ENCODE assay signal across 12 mouse cellular contexts in the genomic region with DNA sequence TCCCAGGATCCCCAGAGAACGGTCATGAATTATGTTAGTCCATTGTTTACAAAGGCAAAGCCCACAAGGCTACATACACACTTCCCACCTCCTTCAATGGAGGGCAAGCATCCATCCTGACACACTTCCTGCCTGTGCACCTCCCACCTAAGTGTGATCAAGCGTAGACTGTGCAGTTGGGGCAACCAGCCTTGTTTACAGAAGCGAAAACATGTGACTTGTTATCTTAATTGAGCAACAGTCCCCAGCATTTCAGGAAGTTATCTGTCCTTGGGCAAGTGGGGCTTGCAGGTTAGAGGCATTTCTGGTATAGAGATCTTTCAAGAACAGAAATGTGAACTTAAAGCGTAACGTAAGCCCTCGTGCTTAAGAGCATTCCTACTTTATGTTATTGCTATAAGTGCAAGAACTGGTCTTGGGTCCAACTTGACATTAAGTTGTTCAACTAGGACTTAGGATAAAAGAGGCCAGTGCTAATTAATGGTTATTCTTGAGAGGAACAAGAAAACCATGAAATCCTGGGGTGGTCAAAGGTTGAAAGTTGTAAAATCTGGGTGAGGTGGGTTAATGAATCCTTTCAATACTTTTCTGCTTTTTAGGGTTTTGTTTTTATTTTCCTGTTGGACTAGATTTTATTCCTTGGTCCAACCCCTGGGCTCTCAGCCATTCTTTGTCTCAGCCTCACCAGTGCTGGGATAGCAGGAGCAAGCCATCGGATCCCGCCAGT. TPM values are rescaled to one million over a fixed set of nuclear protein-coding genes. Genes with fewer than 3 reads are reported as not detected.
DNase-seq lines count a peak whose midpoint lies in the region; ATAC-seq and TF ChIP-seq lines count a peak whose summit lies in the region.
"Had no signal": no experiment of that assay in that cellular context is flagged by ENCODE, and none has a peak within 500 bp of the region (broad histone marks: within the 10 kb centered on the region; RNA-seq: fewer than 3 reads in every experiment).

No protein-coding gene starts in this region.

- H3K4me1 ChIP-seq in kidney, postnatal 0 days (replicated peaks; ENCODE audit: insufficient read depth, low read length), result peaks cover 9% of the 10 kb centered on the region; the same call in 1 of the 2 replicates
- peaks cover 60% of the 10 kb centered on the region for H3K4me1 ChIP-seq in liver, embryonic 13.5 days (replicated peaks)

- H3K27ac ChIP-seq in kidney, postnatal 0 days, result peak overlapping the region; percentile 42; the same call in 1 of the 2 replicates
- H3K27ac ChIP-seq in liver, embryonic 13.5 days, result peak overlapping the region; percentile 91
- H3K27ac ChIP-seq: hindbrain, embryonic 10.5 days; midbrain, embryonic 10.5 days had no signal

- H3K27me3 ChIP-seq in kidney, postnatal 0 days (ENCODE audit: insufficient read depth, low read length), result no peaks in the 10 kb centered on the region
- no peaks in the 10 kb centered on the region for H3K27me3 ChIP-seq in liver, embryonic 13.5 days
- no peaks in the 10 kb centered on the region for H3K27me3 ChIP-seq in splenic B cell, adult 2 months (ENCODE audit: control insufficient read depth, insufficient read depth, low read length, poor library complexity, severe bottlenecking)

- H3K4me2 ChIP-seq in kidney, postnatal 0 days (ENCODE audit: low read length), result no peak overlapping the region
- peak overlapping the region; percentile 39 for H3K4me2 ChIP-seq in liver, embryonic 13.5 days

- peak; percentile 70 for DNase-seq in kidney, postnatal 0 days (ENCODE audit: low spot score)
- no peak for DNase-seq in kidney, postnatal 10 days
- DNase-seq in c-Kit-positive CD71-positive TER-119-positive erythroid progenitor cells, embryonic 14.5 days (ENCODE audit: low spot score), result peak; percentile 81
- DNase-seq in liver, embryonic 13.5 days, result peak; percentile 78
- DNase-seq in splenic B cell, adult 2 months (ENCODE audit: low read depth, low spot score), result peak; percentile 83
- no peak for DNase-seq in ovary, postnatal 36 days (ENCODE audit: low spot score)
- no peak for DNase-seq in ovary, adult 18-20 months (ENCODE audit: low spot score)
- DNase-seq: adrenal gland, postnatal 14 days; thymus, adult 18-20 months had no signal

- no peaks in the 10 kb centered on the region for H3K9me3 ChIP-seq in kidney, postnatal 0 days (replicated peaks; ENCODE audit: low read length)
- H3K9me3 ChIP-seq in liver, embryonic 13.5 days (replicated peaks), result no peaks in the 10 kb centered on the region
- H3K9me3 ChIP-seq: hindbrain, embryonic 10.5 days; midbrain, embryonic 10.5 days had no signal

- no peaks in the 10 kb centered on the region for H3K36me3 ChIP-seq in kidney, postnatal 0 days (ENCODE audit: insufficient read depth, low read length)
- H3K36me3 ChIP-seq in liver, embryonic 13.5 days, result no peaks in the 10 kb centered on the region
- H3K36me3 ChIP-seq in splenic B cell, adult 2 months (ENCODE audit: control insufficient read depth, insufficient read depth, low read length, poor library complexity, severe bottlenecking), result no peaks in the 10 kb centered on the region
- H3K36me3 ChIP-seq: hindbrain, embryonic 10.5 days; midbrain, embryonic 10.5 days had no signal

- 43% methylated on average over 8 of the region's 8 CpGs for WGBS in kidney, postnatal 0 days
- 27% methylated on average over 8 of the region's 8 CpGs for WGBS in liver, embryonic 13.5 days (ENCODE audit: insufficient replicate concordance)

- H3K9ac ChIP-seq in kidney, postnatal 0 days (ENCODE audit: low read depth, low read length), result no peak overlapping the region
- peak overlapping the region; percentile 57 for H3K9ac ChIP-seq in liver, embryonic 13.5 days

- TF ChIP-seq CTCF in kidney, postnatal 0 days (IDR thresholded peaks at IDR 0.05; ENCODE audit: low read depth), result no peak

- ATAC-seq in kidney, postnatal 0 days (replicated peaks; ENCODE audit: low FRiP score, low read depth), result peak; percentile 82
- ATAC-seq in liver, embryonic 13.5 days (ENCODE audit: low read depth), result peak; percentile 90
- no peak for ATAC-seq in CD4-positive, CD25-positive, alpha-beta regulatory T cell, adult 4 months

- no peak overlapping the region for H3K4me3 ChIP-seq in kidney, postnatal 0 days (replicated peaks; ENCODE audit: low read depth, low read length)
- no peak overlapping the region for H3K4me3 ChIP-seq in liver, embryonic 13.5 days (replicated peaks)
- H3K4me3 ChIP-seq: hindbrain, embryonic 10.5 days; midbrain, embryonic 10.5 days had no signal

RNA-seq across cellular contexts. Expression of a gene that starts 47.3 kb away (rescaled TPM):
- polyA plus RNA-seq in kidney, postnatal 0 days (2015; fragmentation: Nextera tagmentation; extraction: Ambion mirVana), result 2,429 and 2,697 TPM in 2 replicates
- 1,483 and 1,688 TPM in 2 replicates for polyA plus RNA-seq in liver, embryonic 13.5 days (2015; fragmentation: Nextera tagmentation; extraction: Ambion mirVana)
- polyA plus RNA-seq in CD4-positive, CD25-positive, alpha-beta regulatory T cell, adult 4 months (2017; shearing (Covaris generic)), result 1,000 to 10,000 TPM; 2,790 to 2,877 TPM

RNA-seq across cellular contexts. Expression of a gene that starts 53.1 kb away (rescaled TPM):
- not detected in 2 replicates for polyA plus RNA-seq in kidney, postnatal 0 days (2015; fragmentation: Nextera tagmentation; extraction: Ambion mirVana)
- not detected in 2 replicates for polyA plus RNA-seq in liver, embryonic 13.5 days (2015; fragmentation: Nextera tagmentation; extraction: Ambion mirVana)
- polyA plus RNA-seq in CD4-positive, CD25-positive, alpha-beta regulatory T cell, adult 4 months (2017; shearing (Covaris generic)), result not detected
- polyA plus RNA-seq: hindbrain, embryonic 10.5 days had no signal

RNA-seq across cellular contexts. Expression of a gene that starts 53.2 kb away (rescaled TPM):
- not detected in 2 replicates for polyA plus RNA-seq in kidney, postnatal 0 days (2015; fragmentation: Nextera tagmentation; extraction: Ambion mirVana)
- not detected in 2 replicates for polyA plus RNA-seq in liver, embryonic 13.5 days (2015; fragmentation: Nextera tagmentation; extraction: Ambion mirVana)
- 1 to 10 TPM; 1.5 to 4.0 TPM for polyA plus RNA-seq in CD4-positive, CD25-positive, alpha-beta regulatory T cell, adult 4 months (2017; shearing (Covaris generic))
- polyA plus RNA-seq: midbrain, embryonic 10.5 days had no signal

Comparison
In these comparisons a context has a peak if more than half of its experiments do, and no peak if none do; other contexts are left out.
1. DNase-seq: peak in kidney, postnatal 0 days (single experiment), c-Kit-positive CD71-positive TER-119-positive erythroid progenitor cells, embryonic 14.5 days (single experiment), liver, embryonic 13.5 days (single experiment) and splenic B cell, adult 2 months (single experiment); none in kidney, postnatal 10 days (single experiment), ovary, postnatal 36 days (single experiment) and ovary, adult 18-20 months (single experiment).